ENCODE assay signal across 12 mouse cellular contexts in the genomic region with DNA sequence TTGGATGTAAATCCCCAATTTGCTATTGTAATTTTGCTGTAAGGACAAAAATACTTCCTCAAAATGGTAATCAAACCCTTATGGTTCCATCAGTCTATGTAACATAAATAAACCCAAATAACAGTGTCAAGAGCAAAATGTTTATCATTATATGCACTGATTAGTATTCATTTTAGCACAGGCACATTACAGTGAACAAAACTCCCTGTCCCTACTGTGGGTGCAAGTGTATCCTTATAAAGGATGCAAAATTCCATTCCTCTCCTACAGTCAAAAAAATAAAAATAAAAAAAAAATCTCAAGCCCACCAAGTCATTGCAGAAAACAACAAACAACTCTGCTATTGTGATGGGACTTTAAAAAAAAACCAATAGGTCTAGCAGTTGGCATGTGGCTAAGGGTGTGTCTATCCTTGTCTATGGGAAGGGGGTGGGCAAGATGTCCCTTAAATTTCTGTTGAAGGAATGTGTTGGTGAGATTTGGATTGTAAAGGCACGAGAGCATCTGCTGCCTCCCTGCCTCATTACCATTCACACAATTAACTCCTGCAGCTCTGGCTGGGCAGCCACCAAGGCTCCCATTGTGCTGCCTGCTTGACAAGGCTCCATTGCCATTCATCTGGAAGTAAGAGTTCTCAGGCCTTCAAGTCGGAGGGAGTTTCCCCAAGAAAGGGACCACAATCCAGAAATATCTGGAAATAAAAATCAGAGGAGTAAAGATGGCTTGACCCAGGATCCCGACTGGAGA. TPM values are rescaled to one million over a fixed set of nuclear protein-coding genes. Genes with fewer than 3 reads are reported as not detected.
DNase-seq lines count a peak whose midpoint lies in the region; ATAC-seq and TF ChIP-seq lines count a peak whose summit lies in the region.
"Had no signal": no experiment of that assay in that cellular context is flagged by ENCODE, and none has a peak within 500 bp of the region (broad histone marks: within the 10 kb centered on the region; RNA-seq: fewer than 3 reads in every experiment).

No protein-coding gene starts in this region.

- no peaks in the 10 kb centered on the region for H3K36me3 ChIP-seq in ES-Bruce4 (ENCODE audit: control insufficient read depth, insufficient read depth, low read length, poor library complexity, severe bottlenecking)
- no peaks in the 10 kb centered on the region for H3K36me3 ChIP-seq in forebrain, embryonic 16.5 days (ENCODE audit: control insufficient read depth, insufficient read depth)
- no peaks in the 10 kb centered on the region for H3K36me3 ChIP-seq in midbrain, embryonic 12.5 days
- H3K36me3 ChIP-seq: heart, embryonic 15.5 days; liver, embryonic 13.5 days had no signal

- H3K27me3 ChIP-seq in ES-Bruce4 (ENCODE audit: control insufficient read depth, insufficient read depth, low read length, poor library complexity, severe bottlenecking): no peaks in the 10 kb centered on the region
- H3K27me3 ChIP-seq in forebrain, embryonic 16.5 days (replicated peaks; ENCODE audit: control insufficient read depth, insufficient read depth, low read length): no peaks in the 10 kb centered on the region
- no peaks in the 10 kb centered on the region for H3K27me3 ChIP-seq in midbrain, embryonic 12.5 days
- H3K27me3 ChIP-seq: heart, embryonic 15.5 days; liver, embryonic 13.5 days had no signal

- no peak overlapping the region for H3K4me3 ChIP-seq in ES-Bruce4 (ENCODE audit: low read depth, low read length)
- H3K4me3 ChIP-seq in forebrain, embryonic 16.5 days (replicated peaks; ENCODE audit: low read length): no peak overlapping the region
- no peak overlapping the region for H3K4me3 ChIP-seq in midbrain, embryonic 12.5 days
- H3K4me3 ChIP-seq: heart, embryonic 15.5 days; liver, embryonic 13.5 days had no signal

- no peak for TF ChIP-seq CTCF in ES-Bruce4 (IDR thresholded peaks at IDR 0.05; ENCODE audit: low read depth, low read length)

- WGBS in forebrain, embryonic 16.5 days: 2% methylated on average over 3 of the region's 3 CpGs
- 5% methylated on average over 3 of the region's 3 CpGs for WGBS in midbrain, embryonic 12.5 days

- ATAC-seq in forebrain, embryonic 16.5 days: peak; percentile 94
- ATAC-seq in midbrain, embryonic 12.5 days (ENCODE audit: low FRiP score, low read depth): peak; percentile 96
- ATAC-seq: intestine, postnatal 0 days had no signal

- intact Hi-C loops in heart, postnatal 36 days (cut with DNase I): no loop called here

- H3K4me2 ChIP-seq in forebrain, embryonic 16.5 days (ENCODE audit: low read length): peak overlapping the region; percentile 7; the same call in 1 of the 2 replicates
- H3K4me2 ChIP-seq in midbrain, embryonic 12.5 days (replicated peaks): no peak overlapping the region
- H3K4me2 ChIP-seq: heart, embryonic 15.5 days; liver, embryonic 13.5 days had no signal

- TF ChIP-seq EP300 in ES-Bruce4 (IDR thresholded peaks at IDR 0.05; ENCODE audit: insufficient read depth, low read depth, low read length): peak; percentile 61; the same call in 1 of the 2 replicates

- DNase-seq in embryo, embryonic 10 days (ENCODE audit: low spot score): peak; percentile 77
- DNase-seq in gastrocnemius, postnatal 10 days: no peak
- no peak for DNase-seq in MN1 (ENCODE audit: low spot score)
- no peak for DNase-seq in heart, postnatal 36 days
- no peak for DNase-seq in urinary bladder, postnatal 36 days (ENCODE audit: low spot score in 2 of 2)
- DNase-seq: liver, embryonic 13.5 days had no signal

- H3K27ac ChIP-seq in ES-Bruce4 (ENCODE audit: insufficient read depth, low read length): no peak overlapping the region
- H3K27ac ChIP-seq in forebrain, embryonic 16.5 days (ENCODE audit: low read length): no peak overlapping the region
- peak overlapping the region; percentile 61; the same call in 1 of the 2 replicates for H3K27ac ChIP-seq in midbrain, embryonic 12.5 days (replicated peaks)
- H3K27ac ChIP-seq: heart, embryonic 15.5 days; liver, embryonic 13.5 days; macrophage had no signal

- no peaks in the 10 kb centered on the region for H3K4me1 ChIP-seq in ES-Bruce4 (ENCODE audit: control insufficient read depth, insufficient read depth, low read length)
- H3K4me1 ChIP-seq in forebrain, embryonic 16.5 days (replicated peaks; ENCODE audit: control insufficient read depth, insufficient read depth, low read length): peaks cover 13% of the 10 kb centered on the region
- peaks cover 21% of the 10 kb centered on the region for H3K4me1 ChIP-seq in midbrain, embryonic 12.5 days
- H3K4me1 ChIP-seq: liver, embryonic 13.5 days had no signal

- no peak overlapping the region for H3K9ac ChIP-seq in ES-Bruce4 (ENCODE audit: low read depth, poor library complexity, severe bottlenecking)
- H3K9ac ChIP-seq in forebrain, embryonic 16.5 days (replicated peaks; ENCODE audit: low read depth, low read length): no peak overlapping the region
- H3K9ac ChIP-seq in midbrain, embryonic 12.5 days (replicated peaks): no peak overlapping the region
- H3K9ac ChIP-seq: heart, embryonic 15.5 days; liver, embryonic 13.5 days had no signal

- TF ChIP-seq POLR2A in ES-Bruce4 (IDR thresholded peaks at IDR 0.05; ENCODE audit: insufficient read depth, low read length): no peak

- H3K9me3 ChIP-seq in ES-Bruce4 (replicated peaks; ENCODE audit: control insufficient read depth, insufficient read depth, low read length, poor library complexity, severe bottlenecking): no peaks in the 10 kb centered on the region
- H3K9me3 ChIP-seq in forebrain, embryonic 16.5 days (ENCODE audit: control insufficient read depth, low read length): no peaks in the 10 kb centered on the region
- H3K9me3 ChIP-seq in midbrain, embryonic 12.5 days: no peaks in the 10 kb centered on the region
- H3K9me3 ChIP-seq: heart, embryonic 15.5 days; liver, embryonic 13.5 days had no signal

RNA-seq across cellular contexts. Expression of a gene that starts 12.0 kb away (rescaled TPM):
- polyA plus RNA-seq in ES-Bruce4 (2011; ENCODE audit: insufficient read depth, insufficient read length, low read depth, missing spikeins): 5.7 and 5.8 TPM in 2 replicates
- 21.6 and 27.2 TPM in 2 replicates for polyA plus RNA-seq in forebrain, embryonic 16.5 days (2015; fragmentation: Nextera tagmentation; extraction: Ambion mirVana)
- 72.4 and 82.8 TPM in 2 replicates for polyA plus RNA-seq in midbrain, embryonic 12.5 days (2016; fragmentation: Nextera tagmentation; extraction: Ambion mirVana)
- total RNA-seq in gastrocnemius, postnatal 10 days (2021): 10 to 100 TPM; 13.2 to 20.1 TPM
- total RNA-seq in heart, postnatal 36 days (2021): 1 to 10 TPM; 4.8 to 5.4 TPM
- polyA plus RNA-seq: macrophage had no signal
